Mouse (Mus musculus) cerebellum, adult 2 months (tissue): ENCODE measurements around the gene H6pd.

Experiments
- CTCF ChIP-seq: fragments of 200-500 bp; IDR thresholded peaks from 2 replicates; pipeline ENCODE4 v1.5.1; 2011; ENCODE audit warnings: low read depth, mild to moderate bottlenecking, control low read depth, low read length, moderate library complexity, borderline replicate concordance; ENCODE audit not compliant: insufficient read depth
- POLR2A ChIP-seq: fragments of 200-500 bp; IDR thresholded peaks from 2 replicates; pipeline ENCODE4 v1.6.1; 2011; ENCODE audit warnings: low read length, control low read depth, borderline replicate concordance; ENCODE audit not compliant: insufficient read depth

- TF ChIP-seq CTCF (no peak), POLR2A (no peak)
These were observed 37.4 kb downstream of the H6pd start for GRCm38 (mm10) chr4:149971393-149971792.
